Mouse (Mus musculus): ENCODE data around the gene Dnajb5.

The Dnajb5 gene

GRCm38 (mm10) chr4:42949676-42950051 is at the start of gene Dnajb5:
TSS of gene Dnajb5 (plus strand) at chr4:42949814.
- in situ Hi-C loops (cut with MboI, MseI), result loop anchor here (10.0 kb wide), 2 partner anchors 1205 to 1215 kb away; partner anchors contain the start of gene Arid3c

GRCm38 (mm10) chr4:42900878-42901277 is 48.7 kb upstream of the Dnajb5 start:
- in situ Hi-C loops (cut with MboI, MseI), result loop anchor here (25.0 kb wide), 1 partner anchor 739 kb away; the partner anchor contains the start of genes Gm13305 and Gm13306

- in situ Hi-C loops (cut with MboI, MseI), result loop anchor here (25.0 kb wide), 1 partner anchor 740 kb away; the partner anchor contains the start of genes Gm13305 and Gm13306
Observed at GRCm38 (mm10) chr4:42902174-42902573, 47.4 kb upstream of the Dnajb5 start.

- in situ Hi-C loops (cut with MboI, MseI), result loop anchor here (25.0 kb wide), 1 partner anchor 740 kb away; the partner anchor contains the start of genes Gm13305 and Gm13306
Observed at GRCm38 (mm10) chr4:42902730-42903129, 46.9 kb upstream of the Dnajb5 start.

- in situ Hi-C loops (cut with MboI, MseI), result loop anchor here (25.0 kb wide), 1 partner anchor 742 kb away; the partner anchor contains the start of genes Gm13305 and Gm13306
Observed at GRCm38 (mm10) chr4:42903942-42904341, 45.7 kb upstream of the Dnajb5 start.

GRCm38 (mm10) chr4:42904523-42904922 is 45.1 kb upstream of the Dnajb5 start:
- in situ Hi-C loops (cut with MboI, MseI), result loop anchor here (25.0 kb wide), 1 partner anchor 742 kb away; the partner anchor contains the start of genes Gm13305 and Gm13306

GRCm38 (mm10) chr4:42904966-42905365 is 44.6 kb upstream of the Dnajb5 start:
- in situ Hi-C loops (cut with MboI, MseI), result loop anchor here (25.0 kb wide), 1 partner anchor 743 kb away; the partner anchor contains the start of genes Gm13305 and Gm13306

- in situ Hi-C loops (cut with MboI, MseI), result loop anchor here (25.0 kb wide), 1 partner anchor 751 kb away; the partner anchor contains the start of genes Gm13305 and Gm13306
Observed at GRCm38 (mm10) chr4:42913391-42913790, 36.2 kb upstream of the Dnajb5 start.

GRCm38 (mm10) chr4:42915311-42915710 is 34.3 kb upstream of the Dnajb5 start:
- in situ Hi-C loops (cut with MboI, MseI), result loop anchor here (25.0 kb wide), 1 partner anchor 753 kb away; the partner anchor contains the start of genes Gm13305 and Gm13306

GRCm38 (mm10) chr4:42915966-42916365 is 33.6 kb upstream of the Dnajb5 start:
- in situ Hi-C loops (cut with MboI, MseI), result loop anchor here (25.0 kb wide), 1 partner anchor 754 kb away; the partner anchor contains the start of genes Gm13305 and Gm13306

GRCm38 (mm10) chr4:42916617-42917401 is 32.8 kb upstream of the Dnajb5 start, which contains the start of gene Phf24:
TSS of gene Phf24 (plus strand) at chr4:42916660.
- in situ Hi-C loops (cut with MboI, MseI), result loop anchor here (25.0 kb wide), 1 partner anchor 755 kb away; the partner anchor contains the start of genes Gm13305 and Gm13306

- in situ Hi-C loops (cut with MboI, MseI), result loop anchor here (25.0 kb wide), 1 partner anchor 755 kb away; the partner anchor contains the start of genes Gm13305 and Gm13306
Observed at GRCm38 (mm10) chr4:42917402-42917774, 32.2 kb upstream of the Dnajb5 start.

GRCm38 (mm10) chr4:42920726-42921125 is 28.9 kb upstream of the Dnajb5 start:
- in situ Hi-C loops (cut with MboI, MseI), result loop anchor here (25.0 kb wide), 1 partner anchor 758 kb away; the partner anchor contains the start of genes Gm13305 and Gm13306

GRCm38 (mm10) chr4:42921536-42921935 is 28.1 kb upstream of the Dnajb5 start:
- in situ Hi-C loops (cut with MboI, MseI), result loop anchor here (25.0 kb wide), 1 partner anchor 759 kb away; the partner anchor contains the start of genes Gm13305 and Gm13306

- in situ Hi-C loops (cut with MboI, MseI), result loop anchor here (25.0 kb wide), 1 partner anchor 760 kb away; the partner anchor contains the start of genes Gm13305 and Gm13306
Observed at GRCm38 (mm10) chr4:42922056-42922455, 27.6 kb upstream of the Dnajb5 start.

- in situ Hi-C loops (cut with MboI, MseI), result loop anchor here (25.0 kb wide), 1 partner anchor 760 kb away; the partner anchor contains the start of genes Gm13305 and Gm13306
Observed at GRCm38 (mm10) chr4:42922461-42922860, 27.2 kb upstream of the Dnajb5 start.

GRCm38 (mm10) chr4:42924095-42924710 is 25.4 kb upstream of the Dnajb5 start:
- in situ Hi-C loops (cut with MboI, MseI), result loop anchor here (25.0 kb wide), 1 partner anchor 762 kb away; the partner anchor contains the start of genes Gm13305 and Gm13306

GRCm38 (mm10) chr4:42928209-42928608 is 21.4 kb upstream of the Dnajb5 start:
- in situ Hi-C loops (cut with MboI, MseI), result no loop called here

GRCm38 (mm10) chr4:42928952-42929351 is 20.7 kb upstream of the Dnajb5 start:
- in situ Hi-C loops (cut with MboI, MseI), result no loop called here

- in situ Hi-C loops (cut with MboI, MseI), result no loop called here
Observed at GRCm38 (mm10) chr4:42932229-42932969, 17.2 kb upstream of the Dnajb5 start.
